Mouse (Mus musculus) testis, adult 2 months (tissue): ENCODE results near the gene Gm20388.

Source experiments
- CTCF ChIP-seq: fragments of 200-500 bp; IDR thresholded peaks from 2 replicates; pipeline ENCODE4 v1.5.1; 2012; ENCODE audit warnings: low read depth, mild to moderate bottlenecking, inconsistent platforms, low read length, moderate library complexity; ENCODE audit not compliant: control insufficient read depth, insufficient read depth, insufficient replicate concordance
- POLR2A ChIP-seq: fragments of 200-500 bp; IDR thresholded peaks from 2 replicates; pipeline ENCODE4 v1.6.1; 2012; ENCODE audit warnings: low read depth, mild to moderate bottlenecking, inconsistent platforms, low read length, moderate library complexity; ENCODE audit not compliant: control insufficient read depth

- TF ChIP-seq CTCF: no peak
- no peak for TF ChIP-seq POLR2A
These were observed 1937.3 kb downstream of the Gm20388 start for GRCm38 (mm10) chr8:121847987-121848386.
